15 mouse cellular contexts compared by ENCODE assay signal in the genomic region with DNA sequence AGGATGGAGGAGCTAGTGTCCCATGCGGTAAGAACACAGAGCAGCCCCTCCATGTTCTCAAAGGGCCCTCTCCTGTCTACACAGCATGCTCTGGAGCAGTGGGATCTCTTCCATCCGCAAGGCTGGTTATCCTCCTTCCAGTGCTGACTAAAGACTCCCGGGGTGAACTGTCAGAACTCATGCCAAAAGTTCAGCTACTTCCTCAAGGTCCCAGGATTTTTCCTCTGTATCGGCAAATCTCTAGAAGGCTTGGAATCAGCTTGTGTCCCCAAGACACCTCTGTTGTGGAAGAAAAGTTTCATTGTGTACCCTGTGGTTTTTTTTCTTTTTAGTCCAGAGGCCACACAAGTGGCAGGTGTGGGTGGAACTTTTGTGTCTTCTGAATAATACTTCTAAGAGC. TPM values are rescaled to one million over a fixed set of nuclear protein-coding genes. Genes with fewer than 3 reads are reported as not detected.
"Had no signal": no experiment of that assay in that cellular context is flagged by ENCODE, and none has a peak within 500 bp of the region (broad histone marks: within the 10 kb centered on the region; RNA-seq: fewer than 3 reads in every experiment).

No protein-coding gene starts in this region.

- H3K9ac ChIP-seq: limb, embryonic 12.5 days; liver, embryonic 13.5 days; liver, postnatal 0 days; lung, embryonic 15.5 days; midbrain, embryonic 15.5 days had no signal

- ATAC-seq: liver, postnatal 0 days; midbrain, embryonic 15.5 days had no signal

- H3K9me3 ChIP-seq: lung, embryonic 15.5 days; midbrain, embryonic 15.5 days had no signal

- H3K27me3 ChIP-seq: limb, embryonic 12.5 days; lung, embryonic 15.5 days; midbrain, embryonic 15.5 days had no signal

- H3K4me2 ChIP-seq: limb, embryonic 12.5 days; liver, embryonic 13.5 days; lung, embryonic 15.5 days; midbrain, embryonic 11.5 days; midbrain, embryonic 15.5 days had no signal

- H3K4me1 ChIP-seq: limb, embryonic 12.5 days; lung, embryonic 15.5 days; midbrain, embryonic 15.5 days had no signal

- H3K27ac ChIP-seq: layer of hippocampus, adult 2 months; limb, embryonic 12.5 days; liver, embryonic 13.5 days; lung, embryonic 15.5 days; macrophage; midbrain, embryonic 15.5 days had no signal

- H3K4me3 ChIP-seq: layer of hippocampus, adult 2 months; limb, embryonic 12.5 days; liver, embryonic 13.5 days; lung, embryonic 15.5 days; megakaryocyte, embryonic 14.5 days; midbrain, embryonic 15.5 days had no signal

- DNase-seq: kidney, adult 8-10 months; kidney, postnatal 36 days; liver, postnatal 0 days; lung, postnatal 14 days; right cerebral cortex, postnatal 4 days; spleen, adult 18-20 months; thymus, postnatal 4 days had no signal

- H3K36me3 ChIP-seq: liver, embryonic 13.5 days; lung, embryonic 15.5 days; midbrain, embryonic 15.5 days had no signal

RNA-seq across cellular contexts. Expression of gene Mboat2, which starts 18.8 kb away (rescaled TPM):
- polyA plus RNA-seq: macrophage had no signal
